Mouse (Mus musculus) spleen, postnatal 36 days (tissue): Measurements from ENCODE around the gene Slc12a7.
"Not testable (repeated sequence)": the region's sequence is repeated elsewhere in the genome, so short reads cannot be mapped to it uniquely, and the experiment has no call there.

ENCODE experiments used
- DNase-seq, 2 experiments: peaks; one replicate each; pipeline ENCODE4 v3.0.0; 2022; ENCODE audit warnings: low spot score in 2 of 2, mixed read lengths in 1 of 2

Gene Slc12a7

DNA sequence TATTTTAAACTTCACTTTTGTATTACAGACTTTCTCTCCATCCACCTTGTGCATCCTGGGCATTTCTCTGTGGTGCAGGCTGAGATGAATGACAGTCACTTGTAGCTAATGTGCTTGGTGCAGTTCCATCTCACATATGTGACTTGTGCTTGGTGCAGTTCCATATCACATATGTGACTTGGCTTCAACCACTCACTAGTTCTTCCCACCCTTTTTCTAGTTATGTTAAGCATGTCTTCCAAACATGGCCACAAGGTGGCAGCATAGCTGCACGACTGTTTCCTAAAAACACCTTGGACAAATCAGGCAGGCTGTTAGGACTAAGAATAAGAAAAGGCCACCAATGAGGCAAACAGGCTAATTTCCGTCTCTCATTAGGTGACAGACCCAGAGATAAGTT, 14.7 kb upstream of the Slc12a7 start:
- DNase-seq, result peak; percentile 45 to 61

DNA sequence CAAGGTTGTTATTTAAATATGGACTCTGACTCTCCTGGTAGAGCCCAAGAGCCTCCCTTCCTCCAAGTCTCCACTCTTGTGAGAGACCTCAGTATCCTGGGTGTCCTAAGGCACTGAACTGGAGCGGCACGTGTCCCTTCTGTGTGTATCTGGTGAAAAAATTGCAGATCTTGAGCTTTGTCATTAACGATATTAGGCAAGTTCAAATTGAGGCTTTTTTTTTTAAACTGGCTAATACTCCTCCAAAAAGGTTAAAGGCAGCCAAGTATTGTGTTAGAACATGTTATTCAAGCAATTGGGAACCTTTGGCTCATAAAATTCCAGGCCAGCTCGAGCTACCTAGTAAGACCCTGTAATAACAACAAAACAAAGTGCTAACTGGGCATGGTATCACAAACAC, 12.7 kb upstream of the Slc12a7 start:
- DNase-seq, result no peak

DNA sequence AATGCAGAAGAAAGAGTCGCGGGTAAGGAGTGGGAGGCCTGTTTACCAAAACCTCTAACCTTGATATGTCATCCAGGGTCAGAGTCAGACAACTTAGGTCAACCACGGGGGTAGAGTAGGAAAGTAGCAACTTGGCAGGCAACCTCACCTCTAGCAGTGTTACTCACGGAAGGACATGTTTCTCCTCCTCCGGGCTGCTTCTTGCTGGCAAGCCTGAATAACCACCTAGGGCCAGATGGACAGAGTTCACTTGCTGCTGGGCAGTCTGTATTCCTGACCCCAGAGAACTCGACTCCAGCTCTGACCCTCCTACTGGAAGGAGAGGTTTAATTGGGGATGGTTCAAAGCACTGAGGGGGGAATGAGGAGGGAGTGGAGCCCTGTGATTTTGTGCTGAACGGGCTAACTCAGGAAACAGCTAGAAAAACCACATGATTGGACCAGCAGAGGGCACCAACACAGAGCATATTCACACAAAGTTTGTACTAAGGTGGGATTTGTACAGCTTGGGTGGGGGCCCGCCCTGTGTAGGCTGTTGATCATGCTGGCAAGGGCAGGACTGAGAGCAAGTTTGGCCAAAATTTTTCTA, 9.7 kb upstream of the Slc12a7 start:
- DNase-seq, result peak in 1 of 2 experiments; percentile 12

DNA sequence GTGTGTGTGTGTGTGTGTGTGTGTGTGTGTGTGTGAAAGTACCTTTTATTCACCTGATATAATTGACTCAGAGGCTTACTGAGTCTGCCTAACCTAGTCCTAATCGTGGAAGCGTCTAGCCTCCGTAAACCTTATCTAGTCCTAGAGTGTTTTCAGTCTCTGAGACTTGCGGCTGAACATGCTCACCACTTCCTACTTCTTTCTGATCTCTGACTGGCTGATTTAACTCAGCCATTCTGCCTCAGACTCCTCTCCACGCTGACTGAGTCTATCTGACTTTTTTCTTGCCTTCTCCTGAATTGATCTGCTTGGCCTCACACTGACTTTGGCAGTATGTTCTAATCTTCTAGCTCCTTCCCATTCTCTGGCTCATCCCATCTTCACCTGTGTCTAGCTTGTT, 7.6 kb upstream of the Slc12a7 start:
- DNase-seq, result peak; percentile 21 to 23

DNA sequence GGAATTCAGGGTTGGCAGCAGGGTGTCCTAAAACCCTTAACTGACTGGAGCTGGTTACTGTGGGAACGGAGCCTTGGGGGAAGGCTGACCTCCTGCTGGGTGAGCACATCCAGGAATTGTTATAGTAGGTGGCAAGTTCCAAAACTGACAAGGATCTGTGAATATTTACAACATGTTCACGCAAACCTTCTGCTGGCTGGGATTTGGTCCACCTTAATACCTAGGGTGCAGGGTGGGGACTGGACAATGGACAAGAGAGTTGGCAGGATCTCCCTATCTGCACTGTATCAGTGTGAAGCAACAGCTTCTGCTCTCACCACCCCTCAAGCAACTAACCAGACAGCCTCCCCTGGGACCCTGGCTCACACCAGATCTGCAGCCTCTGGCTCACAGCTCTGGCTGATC, 5.3 kb upstream of the Slc12a7 start:
- DNase-seq, result no peak

DNA sequence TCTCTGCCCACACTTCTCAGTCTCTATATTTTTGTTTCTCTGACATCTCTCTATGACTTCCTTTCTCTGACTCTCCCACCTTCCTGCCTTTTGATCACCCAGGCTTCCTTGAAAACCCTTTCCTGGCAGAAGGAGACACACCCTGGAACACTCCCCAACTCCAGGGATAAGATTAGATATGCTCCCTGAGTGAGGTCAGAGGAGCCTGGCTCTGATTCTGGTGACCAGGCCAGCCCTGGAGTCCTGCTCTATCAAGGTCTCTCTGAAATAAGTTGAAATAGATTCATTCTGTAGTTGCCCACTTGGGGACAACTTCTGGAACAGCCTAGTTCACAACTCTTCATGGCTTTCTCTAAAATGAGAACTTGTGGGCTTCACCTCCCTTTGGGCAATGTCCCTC, 4.3 kb upstream of the Slc12a7 start:
- DNase-seq, result no peak

DNA sequence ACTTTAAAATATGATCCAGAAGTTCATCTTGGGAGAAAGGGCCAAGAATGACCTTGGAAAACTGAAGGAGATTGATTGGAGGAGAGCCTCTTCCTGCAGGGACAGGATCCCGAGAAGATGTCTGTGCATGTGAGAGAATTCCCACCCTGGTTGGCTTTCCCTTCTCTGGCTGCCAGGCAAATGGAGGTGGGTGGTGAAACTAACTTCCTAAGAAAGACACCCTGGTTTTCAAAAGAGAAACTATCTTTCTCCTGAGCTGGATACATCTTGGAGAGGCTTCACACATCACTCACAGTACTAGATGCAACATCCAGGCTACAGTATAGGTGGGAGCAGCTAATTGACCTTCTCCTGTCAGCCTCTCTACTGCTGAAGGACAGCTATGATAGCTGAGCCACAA, 2.0 kb upstream of the Slc12a7 start:
- DNase-seq, result no peak

DNA sequence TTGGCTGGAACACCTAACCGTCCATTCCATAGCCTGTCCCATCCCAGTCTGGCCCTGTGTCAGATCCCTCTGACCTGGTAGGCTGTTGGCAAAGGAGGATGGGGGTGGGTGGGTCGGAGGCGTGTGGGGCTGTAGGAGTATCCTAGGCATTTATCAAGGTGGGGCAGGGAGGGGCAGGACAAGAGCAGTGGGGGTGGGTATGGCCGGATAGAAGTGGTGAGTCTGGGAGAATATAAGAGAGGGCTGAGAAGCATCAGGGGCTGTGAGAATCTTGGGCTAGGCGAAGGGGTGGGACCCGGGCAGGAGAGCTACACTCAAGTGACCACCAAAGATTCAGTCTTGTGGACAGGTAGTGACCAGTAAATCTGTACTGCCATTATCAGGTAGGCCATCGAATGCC, 659 bp upstream of the Slc12a7 start:
- DNase-seq, result no peak

DNA sequence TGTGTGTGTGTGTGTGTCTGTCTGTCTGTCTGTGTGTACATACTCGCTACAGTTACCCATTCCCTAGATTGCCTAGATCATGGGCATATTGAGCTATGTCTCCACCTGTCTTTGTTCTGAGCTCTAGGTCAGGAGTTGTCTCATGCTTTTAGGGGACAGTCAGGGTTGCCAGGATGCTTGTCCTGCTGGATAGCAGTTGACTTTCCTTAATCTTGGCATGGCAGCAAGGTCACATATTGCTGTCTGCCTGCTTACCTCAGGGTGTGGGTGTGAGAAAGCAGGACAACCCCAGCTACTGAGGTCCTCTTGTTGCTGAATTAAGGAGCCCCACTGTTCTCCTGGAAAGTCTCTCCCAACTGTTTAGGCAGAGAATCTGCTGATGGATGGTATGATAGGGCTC, 1.5 kb downstream of the Slc12a7 start:
- DNase-seq, result no peak

DNA sequence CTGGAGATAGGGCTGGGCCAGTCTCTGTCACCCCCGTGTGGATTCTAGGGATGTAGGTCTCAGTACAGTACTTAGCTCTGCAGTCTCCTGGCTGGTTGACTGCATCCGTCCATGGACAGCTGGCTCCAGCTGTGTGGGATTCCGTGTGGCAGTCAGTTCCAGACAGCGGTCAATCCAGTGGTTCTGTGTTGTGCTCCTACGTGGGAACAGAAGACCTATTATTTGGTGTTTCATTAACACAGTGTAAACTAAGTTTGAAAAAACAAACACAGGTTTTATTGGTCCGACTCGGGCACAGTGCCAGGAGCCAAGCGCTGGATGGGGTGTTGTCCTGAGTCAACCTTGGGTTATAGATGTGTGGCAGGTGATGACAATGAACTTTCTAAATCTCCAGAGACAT, 2.4 kb downstream of the Slc12a7 start:
- no peak for DNase-seq

DNA sequence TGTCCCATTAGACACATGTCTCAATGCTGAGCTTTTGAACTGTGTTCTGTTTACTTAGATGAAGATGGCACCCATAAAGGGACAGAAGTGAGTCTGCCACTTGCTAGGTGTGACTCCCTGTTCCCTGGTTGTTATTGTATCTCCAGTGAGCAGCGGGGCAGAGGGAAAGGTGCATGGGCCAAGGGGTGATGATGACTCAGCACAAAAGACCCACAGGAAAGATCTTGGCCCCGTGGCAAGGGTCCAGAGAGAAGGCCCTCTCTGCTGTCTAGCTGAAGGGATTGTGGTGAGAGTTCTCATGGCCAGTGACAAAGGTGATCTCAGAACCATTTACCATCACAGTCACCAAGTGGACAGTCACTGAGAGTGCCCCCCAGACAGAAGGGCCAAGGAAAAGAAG, 3.0 kb downstream of the Slc12a7 start:
- DNase-seq, result no peak

DNA sequence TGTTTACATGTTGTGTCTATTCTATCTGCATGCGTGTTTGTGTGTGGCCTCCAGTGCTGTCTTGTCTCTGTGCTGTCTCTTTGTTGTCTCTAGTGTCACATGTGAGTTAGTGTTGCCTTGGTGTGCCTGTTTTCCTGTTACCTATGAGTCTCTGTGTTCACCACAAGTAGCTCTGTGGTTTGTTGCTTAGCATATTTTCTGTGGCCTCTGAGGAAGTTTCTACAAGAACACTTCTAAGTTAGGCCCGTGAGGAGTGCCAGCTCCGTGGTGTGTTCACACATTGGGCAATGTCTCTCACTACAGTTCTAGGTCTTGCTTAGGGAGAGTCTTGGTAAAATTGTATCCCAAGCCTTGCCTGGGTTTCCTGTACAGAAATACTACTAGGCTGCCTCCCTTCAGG, 4.0 kb downstream of the Slc12a7 start:
- DNase-seq, result peak; percentile 33 to 37

DNA sequence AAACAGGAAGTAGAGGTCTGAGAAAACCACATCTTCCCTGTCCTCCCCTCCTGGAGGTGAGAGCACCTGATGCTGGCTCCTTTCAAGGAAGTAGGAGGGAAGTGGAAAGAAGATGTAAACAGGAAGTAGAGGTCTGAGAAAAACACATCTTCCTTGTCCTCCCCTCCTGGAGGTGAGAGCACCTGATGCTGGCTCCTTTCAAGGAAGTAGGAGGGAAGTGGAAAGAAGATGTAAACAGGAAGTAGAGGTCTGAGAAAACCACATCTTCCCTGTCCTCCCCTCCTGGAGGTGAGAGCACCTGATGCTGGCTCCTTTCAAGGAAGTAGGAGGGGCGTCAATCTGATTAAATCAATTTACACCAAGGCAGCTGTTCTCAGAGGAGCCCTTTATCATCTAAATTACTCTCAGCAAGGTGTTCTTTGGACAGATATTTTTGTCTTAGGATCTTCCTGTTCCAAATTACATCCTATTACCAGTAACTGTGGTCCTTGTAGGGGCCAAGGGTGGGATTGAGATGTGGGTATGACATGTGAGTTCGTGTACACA, 7.6 kb downstream of the Slc12a7 start:
- not testable (repeated sequence) for DNase-seq

DNA sequence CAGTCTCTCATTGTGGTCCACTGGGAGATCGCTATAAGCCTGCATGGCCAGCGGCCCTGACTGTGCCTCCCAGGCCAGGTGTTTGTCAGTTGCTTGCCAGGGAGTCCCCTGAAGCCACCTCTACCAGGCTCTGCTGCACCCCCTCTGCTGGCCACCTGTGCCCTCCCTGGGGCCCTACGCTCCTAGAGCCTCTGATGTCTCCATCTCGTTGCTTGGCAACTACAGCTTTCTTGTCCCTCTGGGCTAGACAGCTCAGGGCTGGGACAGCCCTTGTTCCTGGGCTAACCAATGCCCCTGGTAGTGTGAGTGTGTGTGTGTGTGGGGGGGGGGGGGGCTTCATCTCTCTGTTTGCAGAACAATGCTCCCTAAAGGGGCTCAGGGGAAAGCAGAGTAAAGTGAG, 10.1 kb downstream of the Slc12a7 start:
- DNase-seq, result no peak

DNA sequence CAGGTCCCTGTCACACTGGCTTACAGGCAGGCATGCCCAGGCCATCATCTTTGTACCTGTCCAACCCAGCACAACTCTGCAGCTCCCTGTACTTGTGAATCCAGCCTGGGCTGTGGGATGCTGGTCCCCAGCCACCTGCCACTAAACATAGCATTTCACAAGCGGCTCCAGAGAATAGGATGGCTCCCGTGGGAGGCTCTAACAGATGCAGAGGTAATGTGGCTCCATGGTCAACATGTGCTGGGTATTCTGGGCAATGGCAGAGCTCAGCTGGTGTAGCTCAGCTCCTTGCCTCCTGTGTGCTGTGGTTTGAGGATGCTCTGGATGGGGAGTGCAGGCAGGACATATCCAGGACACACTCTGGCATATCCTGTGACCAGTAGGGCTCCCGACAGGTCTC, 10.8 kb downstream of the Slc12a7 start:
- no peak for DNase-seq

DNA sequence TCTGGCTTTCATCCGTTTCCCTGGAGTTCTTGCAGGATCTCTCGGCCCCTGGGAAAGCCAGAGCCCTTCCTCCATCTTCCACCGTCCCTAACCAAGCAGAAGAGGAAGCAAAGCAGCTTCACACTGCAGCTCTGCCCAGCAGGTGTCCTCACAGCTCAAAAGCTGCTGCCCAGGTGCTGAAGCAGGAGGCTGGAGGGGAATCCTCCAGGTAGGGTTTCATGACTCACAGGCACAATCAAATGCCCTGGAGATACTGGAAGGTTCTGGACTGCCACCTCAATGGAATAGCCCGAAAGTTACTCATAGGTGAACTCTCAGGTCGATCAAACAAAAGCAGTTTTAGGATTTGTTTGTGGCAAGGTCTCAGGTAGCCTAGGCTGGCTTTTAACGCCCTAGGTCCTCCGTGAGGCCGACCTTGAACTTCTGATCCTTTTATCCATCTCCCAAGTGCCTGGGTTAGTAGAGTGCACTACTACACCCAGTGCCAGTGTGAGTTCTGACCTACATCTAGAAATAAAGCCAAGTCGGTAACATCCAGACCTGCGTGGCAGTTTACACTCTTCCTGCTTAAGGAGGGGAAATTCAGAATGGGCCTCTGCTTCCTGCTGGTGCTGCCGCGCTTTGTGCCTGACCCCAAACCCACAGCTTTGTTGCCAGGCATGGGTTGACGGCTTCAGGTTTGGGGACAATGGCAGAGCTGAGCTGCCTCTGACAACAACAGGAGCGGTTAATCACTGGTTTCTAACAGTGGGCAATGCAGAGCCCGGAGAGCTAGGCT, 16.0 kb downstream of the Slc12a7 start:
- peak in 1 of 2 experiments; percentile 25 for DNase-seq

DNA sequence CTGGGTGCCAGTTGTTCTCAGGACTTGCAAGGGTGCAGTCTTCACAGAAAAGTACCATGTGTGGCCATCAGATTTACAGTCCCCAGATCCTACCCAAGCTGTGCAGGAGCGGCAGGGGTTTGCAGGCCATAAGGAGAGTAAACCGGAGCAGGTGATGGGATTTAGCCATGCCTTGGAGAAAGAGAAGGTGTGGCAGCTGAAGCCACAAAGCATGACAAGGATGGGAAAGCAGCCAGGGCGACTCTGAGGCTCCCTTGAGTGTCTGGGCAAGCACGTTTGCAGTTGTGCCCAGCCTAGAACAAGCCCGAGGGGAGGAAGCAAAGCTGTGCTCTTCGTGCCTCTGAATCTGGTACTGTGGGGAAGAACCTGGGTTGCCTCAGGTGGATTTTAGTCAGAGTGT, 17.5 kb downstream of the Slc12a7 start:
- DNase-seq, result no peak

DNA sequence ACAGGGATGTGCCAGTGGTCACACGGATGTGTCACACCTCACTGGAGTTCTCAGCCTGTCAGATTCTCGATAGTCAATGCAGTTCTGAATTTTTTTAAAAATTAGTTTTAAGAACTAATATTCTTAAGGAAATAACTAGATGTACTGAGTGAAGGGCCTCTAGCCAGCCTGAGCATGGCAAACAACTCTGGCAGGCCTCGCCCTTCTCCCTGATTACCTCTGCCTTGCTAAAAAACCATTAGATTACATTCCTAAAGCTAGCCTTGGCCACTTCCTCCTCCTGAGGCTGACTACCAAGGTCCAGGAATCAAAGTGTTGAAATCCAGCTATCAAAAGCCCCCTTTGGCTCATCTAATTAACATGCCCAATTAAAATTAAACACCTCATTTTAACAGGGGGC, 18.4 kb downstream of the Slc12a7 start:
- no peak for DNase-seq

DNA sequence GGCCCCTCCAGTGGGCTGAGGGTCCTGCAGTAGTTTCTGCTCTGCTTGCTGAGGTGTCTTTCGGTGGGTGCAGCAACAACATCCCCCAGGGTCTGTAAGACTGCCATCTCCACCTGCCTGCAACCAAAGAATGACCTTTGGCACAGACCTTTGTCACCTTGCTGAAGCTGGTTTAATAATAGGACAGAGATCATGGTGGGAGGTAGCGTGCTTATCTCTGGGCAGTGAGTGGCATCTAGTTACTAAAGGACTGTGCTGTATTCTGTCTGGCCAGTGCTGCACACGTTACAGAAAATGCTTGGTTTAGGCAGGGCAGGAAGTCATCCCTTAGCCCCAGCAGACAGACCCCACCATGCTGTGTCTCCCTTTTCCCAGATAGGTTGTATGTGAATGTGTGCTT, 22.9 kb downstream of the Slc12a7 start:
- DNase-seq, result no peak

DNA sequence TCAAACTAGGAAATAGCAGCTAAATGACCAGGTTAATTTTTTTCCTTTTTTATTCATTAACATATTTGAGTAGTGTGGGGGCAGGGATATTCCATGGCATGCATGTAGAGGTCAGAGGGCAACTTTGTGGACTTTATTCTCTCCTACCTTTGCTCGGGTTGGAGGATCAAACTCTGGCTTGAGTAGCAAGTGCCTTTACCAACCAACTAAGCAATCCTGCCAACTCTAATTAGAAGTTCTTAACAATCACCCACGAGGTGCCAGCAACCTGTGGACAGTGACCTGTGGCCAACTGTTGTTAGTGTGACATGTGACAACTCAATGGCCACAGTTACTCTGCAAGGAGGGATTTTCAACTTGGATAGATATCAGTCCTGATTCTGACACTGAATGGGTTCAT, 24.0 kb downstream of the Slc12a7 start:
- no peak for DNase-seq

DNA sequence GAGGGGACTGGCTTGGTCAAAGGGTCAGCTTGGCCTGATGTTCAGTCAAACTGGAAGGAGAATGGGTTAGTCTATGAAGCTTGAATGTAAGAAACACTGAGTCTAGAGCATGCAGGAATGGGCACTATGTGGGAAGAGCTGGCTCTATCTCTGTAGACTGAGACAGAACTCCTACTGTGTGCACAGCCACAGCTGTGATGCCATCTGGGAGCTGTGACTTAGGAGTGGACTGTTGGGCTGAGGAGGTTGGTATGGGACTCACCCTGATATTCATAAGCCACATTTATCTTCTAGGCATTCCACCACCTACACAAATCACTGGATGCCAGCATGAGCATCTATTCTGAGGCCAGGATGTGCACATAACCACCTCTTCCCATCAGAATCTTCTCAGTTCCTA, 24.5 kb downstream of the Slc12a7 start:
- no peak for DNase-seq

DNA sequence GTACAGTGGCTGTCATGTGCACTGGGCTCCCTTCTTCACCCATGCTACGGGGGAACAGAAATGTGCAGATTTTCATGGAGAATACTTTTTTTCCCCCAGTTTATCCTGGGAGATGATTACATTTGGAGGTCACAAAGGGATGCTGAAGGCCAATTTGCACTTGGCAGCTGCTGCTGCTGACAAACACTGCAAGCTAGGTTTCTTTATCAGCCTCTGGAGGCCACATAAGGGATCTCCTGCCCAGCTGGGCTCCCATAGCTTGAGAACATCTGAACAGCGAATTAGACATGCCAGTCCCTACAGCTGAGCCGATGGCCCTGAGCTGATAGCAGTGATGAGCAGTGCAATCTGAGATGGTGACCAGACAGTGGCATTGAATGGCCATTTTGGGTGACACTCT, 26.7 kb downstream of the Slc12a7 start:
- no peak for DNase-seq

DNA sequence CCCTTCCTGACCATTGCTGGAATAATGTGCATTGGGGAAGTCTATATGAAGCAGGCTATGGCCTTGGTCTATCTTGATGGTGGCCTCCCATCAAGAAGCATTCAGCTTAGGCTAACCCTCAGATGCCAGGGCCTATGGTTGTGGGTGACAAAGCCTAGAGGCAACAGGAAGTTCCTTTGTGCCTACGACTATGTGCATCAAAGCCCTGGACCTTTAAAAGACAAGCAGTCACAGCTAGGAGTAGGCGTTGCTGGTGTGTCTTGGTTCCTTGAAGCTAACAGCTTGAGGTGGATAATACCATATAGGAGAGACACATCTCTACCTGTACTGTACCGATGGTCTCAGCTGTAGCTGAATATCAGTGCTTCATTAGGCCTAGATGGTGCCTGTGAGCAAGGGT, 27.2 kb downstream of the Slc12a7 start:
- no peak for DNase-seq

DNA sequence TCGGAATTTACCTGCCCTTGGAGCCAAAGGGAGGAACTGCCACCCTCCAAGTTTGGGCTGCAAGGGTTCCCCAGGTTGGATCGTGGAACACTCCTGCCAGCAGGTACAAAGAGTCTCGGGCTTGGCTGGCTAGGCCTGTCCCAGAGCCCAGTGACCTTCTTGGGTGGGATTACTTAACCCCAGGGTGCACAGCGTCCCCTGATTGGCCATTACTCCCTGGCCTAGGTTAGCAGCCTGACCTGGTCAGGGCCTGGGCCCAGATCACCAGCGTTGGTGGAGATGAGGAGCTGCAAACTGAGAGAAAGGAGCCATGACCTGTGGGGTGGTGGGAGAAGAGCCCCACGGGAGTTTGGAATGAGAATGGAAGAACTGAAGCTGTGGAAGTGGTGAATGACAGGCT, 30.0 kb downstream of the Slc12a7 start:
- DNase-seq, result no peak
